Mouse (Mus musculus): ENCODE measurements at regions not wholly inside any gene's neighbourhood (a gene's known extent, or its start where the extent isn't known, plus 50 kb on each side); places are given as distances from the start of the nearest gene placed in this dataset.
A peak's percentile ranks its signal among the peaks of the same experiment; 100 is the strongest.
"Not testable (repeated sequence)": the region's sequence is repeated elsewhere in the genome, so short reads cannot be mapped to it uniquely, and the experiment has no call there.

- no peak for ATAC-seq (ENCODE audit: insufficient number of reproducible peaks, insufficient read depth, low FRiP score, low TSS enrichment, low read depth)
- Histone ChIP-seq H3K4me3 (replicated peaks) (no peak overlapping the region), H3K27ac (no peak overlapping the region), H3K36me3 (no peaks in the 10 kb centered on the region), H3K9ac (replicated peaks) (no peak overlapping the region), H3K4me1 (replicated peaks) (no peaks in the 10 kb centered on the region), H3K27me3 (no peaks in the 10 kb centered on the region), H3K9me3 (0 out of 2 replicates have a peak, but pooled peaks cover 8% of the 10 kb centered on the region), H3K4me2 (no peak overlapping the region)
- 85% methylated on average over 14 of the region's 14 CpGs for WGBS
These were observed 55.3 kb downstream of the Actbl2 start for GRCm38 (mm10) chr13:111309848-111310692.

- Histone ChIP-seq H3K27ac (no peak overlapping the region), H3K27me3 (no peaks in the 10 kb centered on the region), H3K4me2 (no peak overlapping the region), H3K4me3 (replicated peaks) (no peak overlapping the region), H3K4me1 (replicated peaks) (no peaks in the 10 kb centered on the region), H3K9ac (replicated peaks) (no peak overlapping the region), H3K9me3 (0 out of 2 replicates have a peak, but pooled peaks cover 8% of the 10 kb centered on the region), H3K36me3 (no peaks in the 10 kb centered on the region)
- ATAC-seq (ENCODE audit: insufficient number of reproducible peaks, insufficient read depth, low FRiP score, low TSS enrichment, low read depth), result no peak
- 91% methylated on average over 1 of the region's 1 CpGs for WGBS
These were observed 55.9 kb downstream of the Actbl2 start for GRCm38 (mm10) chr13:111310693-111311045.

- H3K9me3 ChIP-seq; H3K27me3 ChIP-seq; H3K36me3 ChIP-seq; H3K4me3 ChIP-seq (replicated peaks); ATAC-seq (ENCODE audit: insufficient number of reproducible peaks, insufficient read depth, low FRiP score, low TSS enrichment, low read depth); H3K4me2 ChIP-seq; H3K4me1 ChIP-seq (replicated peaks); H3K9ac ChIP-seq (replicated peaks); H3K27ac ChIP-seq: not testable (repeated sequence)
- WGBS, result 78% methylated on average over 3 of the region's 3 CpGs
These were observed 58.7 kb downstream of the Actbl2 start for GRCm38 (mm10) chr13:111313506-111313905.

GRCm38 (mm10) chr13:111317876-111318275 is 63.1 kb downstream of the Actbl2 start:
- not testable (repeated sequence) for ATAC-seq (ENCODE audit: insufficient number of reproducible peaks, insufficient read depth, low FRiP score, low TSS enrichment, low read depth); H3K36me3 ChIP-seq; H3K4me1 ChIP-seq (replicated peaks); H3K9ac ChIP-seq (replicated peaks); H3K4me2 ChIP-seq; H3K27ac ChIP-seq; H3K4me3 ChIP-seq (replicated peaks); H3K9me3 ChIP-seq; H3K27me3 ChIP-seq
- WGBS, result 82% methylated on average over 2 of the region's 2 CpGs

- no peak overlapping the region for H3K4me2 ChIP-seq
- H3K36me3 ChIP-seq, result no peaks in the 10 kb centered on the region
- WGBS, result 68% methylated on average over 8 of the region's 8 CpGs
These were observed 68.4 kb downstream of the Actbl2 start for GRCm38 (mm10) chr13:111323206-111323605.

GRCm38 (mm10) chr13:111326096-111326665 is 71.4 kb downstream of the Actbl2 start:
- Histone ChIP-seq H3K9me3 (no peaks in the 10 kb centered on the region), H3K4me2 (no peak overlapping the region), H3K36me3 (no peaks in the 10 kb centered on the region), H3K27me3 (no peaks in the 10 kb centered on the region), H3K4me3 (replicated peaks) (no peak overlapping the region), H3K4me1 (replicated peaks) (no peaks in the 10 kb centered on the region), H3K27ac (0 out of 2 replicates have a peak overlapping the region, but pooled peaks have one; percentile 17), H3K9ac (replicated peaks) (no peak overlapping the region)
- ATAC-seq (ENCODE audit: insufficient number of reproducible peaks, insufficient read depth, low FRiP score, low TSS enrichment, low read depth), result no peak
- 78% methylated on average over 16 of the region's 16 CpGs for WGBS

More at GRCm38 (mm10) chr13:111323206-111323605, 68.4 kb downstream of the Actbl2 start:
- H3K4me1 ChIP-seq (replicated peaks), result no peaks in the 10 kb centered on the region
- H3K27ac ChIP-seq, result no peak overlapping the region
- H3K4me3 ChIP-seq (replicated peaks), result no peak overlapping the region
- no peaks in the 10 kb centered on the region for H3K9me3 ChIP-seq
- H3K27me3 ChIP-seq, result no peaks in the 10 kb centered on the region
- no peak for ATAC-seq (ENCODE audit: insufficient number of reproducible peaks, insufficient read depth, low FRiP score, low TSS enrichment, low read depth)
- no peak overlapping the region for H3K9ac ChIP-seq (replicated peaks)

- peaks cover 8% of the 10 kb centered on the region; the same call in 1 of the 2 replicates for H3K4me1 ChIP-seq (replicated peaks)
- H3K9ac ChIP-seq (replicated peaks), result no peak overlapping the region
- H3K36me3 ChIP-seq, result no peaks in the 10 kb centered on the region
- no peak for ATAC-seq (ENCODE audit: insufficient number of reproducible peaks, insufficient read depth, low FRiP score, low TSS enrichment, low read depth)
- no peak overlapping the region for H3K27ac ChIP-seq
- H3K9me3 ChIP-seq, result no peaks in the 10 kb centered on the region
- no peak overlapping the region for H3K4me3 ChIP-seq (replicated peaks)
- 65% methylated on average over 3 of the region's 3 CpGs for WGBS
- H3K27me3 ChIP-seq, result no peaks in the 10 kb centered on the region
- no peak overlapping the region for H3K4me2 ChIP-seq
These were observed 78.2 kb downstream of the Actbl2 start for GRCm38 (mm10) chr13:111333035-111333434.

GRCm38 (mm10) chr13:111333851-111334250 is 79.0 kb downstream of the Actbl2 start:
- Histone ChIP-seq H3K4me3 (replicated peaks) (no peak overlapping the region), H3K4me1 (replicated peaks) (peaks cover 8% of the 10 kb centered on the region; the same call in 1 of the 2 replicates), H3K4me2 (no peak overlapping the region), H3K9me3 (no peaks in the 10 kb centered on the region), H3K27ac (no peak overlapping the region), H3K36me3 (no peaks in the 10 kb centered on the region), H3K27me3 (no peaks in the 10 kb centered on the region), H3K9ac (replicated peaks) (no peak overlapping the region)
- WGBS, result 87% methylated on average over 4 of the region's 4 CpGs
- ATAC-seq (ENCODE audit: insufficient number of reproducible peaks, insufficient read depth, low FRiP score, low TSS enrichment, low read depth), result no peak

- H3K27me3 ChIP-seq, result no peaks in the 10 kb centered on the region
- peaks cover 8% of the 10 kb centered on the region; the same call in 1 of the 2 replicates for H3K4me1 ChIP-seq (replicated peaks)
- H3K4me3 ChIP-seq (replicated peaks), result no peak overlapping the region
- no peak overlapping the region for H3K27ac ChIP-seq
- no peaks in the 10 kb centered on the region for H3K36me3 ChIP-seq
- no peak for ATAC-seq (ENCODE audit: insufficient number of reproducible peaks, insufficient read depth, low FRiP score, low TSS enrichment, low read depth)
- no peaks in the 10 kb centered on the region for H3K9me3 ChIP-seq
- WGBS, result 63% methylated on average over 22 of the region's 22 CpGs
- no peak overlapping the region for H3K9ac ChIP-seq (replicated peaks)
- H3K4me2 ChIP-seq, result no peak overlapping the region
These were observed 79.6 kb downstream of the Actbl2 start for GRCm38 (mm10) chr13:111334258-111335052.

GRCm38 (mm10) chr13:111344981-111345380 is 90.2 kb downstream of the Actbl2 start:
- Histone ChIP-seq H3K4me3 (replicated peaks) (no peak overlapping the region), H3K4me1 (replicated peaks) (0 out of 2 replicates have a peak, but pooled peaks cover 6% of the 10 kb centered on the region), H3K9me3 (no peaks in the 10 kb centered on the region), H3K36me3 (no peaks in the 10 kb centered on the region), H3K9ac (replicated peaks) (no peak overlapping the region), H3K27me3 (no peaks in the 10 kb centered on the region), H3K27ac (no peak overlapping the region), H3K4me2 (no peak overlapping the region)
- ATAC-seq (ENCODE audit: insufficient number of reproducible peaks, insufficient read depth, low FRiP score, low TSS enrichment, low read depth), result no peak
- WGBS, result 81% methylated on average over 10 of the region's 10 CpGs

Data from limb, embryonic 12.5 days (tissue).